Mouse (Mus musculus) layer of hippocampus, adult 18-20 months (tissue): ENCODE results near the gene 2610528A11Rik. TPM values are rescaled to one million over a fixed set of nuclear protein-coding genes. Genes with fewer than 3 reads are reported as not detected.

ENCODE experiments used
- DNase-seq, 2 experiments: peaks; one replicate each; pipeline ENCODE4 v3.0.0; 2022; ENCODE audit warnings: low spot score in 2 of 2
- total RNA-seq, 2 experiments: library from RNA; stranded (reverse); gene quantifications; 2 replicates each; pipeline ENCODE4 v1.2.3; 2021

Gene 2610528A11Rik
- total RNA-seq, 2 experiments from 2014 or later, result not detected

GRCm38 (mm10) chr14:37095556-37095955 is 18.3 kb downstream of the 2610528A11Rik start:
- no peak for DNase-seq

- no peak for DNase-seq
Observed at GRCm38 (mm10) chr14:37094436-37094835, 19.4 kb downstream of the 2610528A11Rik start.

DNA sequence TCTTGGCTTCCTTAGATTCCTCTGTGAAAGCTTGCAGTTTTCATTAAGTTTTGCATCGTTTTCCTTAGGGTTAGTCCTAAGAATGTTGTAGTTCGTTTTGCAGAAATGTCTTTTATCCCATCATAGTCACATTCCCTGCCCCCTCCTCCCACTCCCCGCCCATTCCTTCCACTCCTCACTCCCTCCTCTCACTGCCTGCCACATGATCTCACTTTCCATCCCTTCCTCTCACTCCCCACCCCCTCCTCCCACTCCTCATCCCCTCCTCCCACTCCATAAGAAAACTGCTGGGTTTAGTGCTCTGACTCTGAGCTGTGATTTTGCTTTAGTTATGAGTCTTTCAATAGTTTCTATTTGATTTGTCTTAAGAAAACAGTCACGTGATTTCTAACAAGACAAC is 30.1 kb downstream of the 2610528A11Rik start:
- DNase-seq, result no peak

- no peak for DNase-seq
Observed at GRCm38 (mm10) chr14:37080724-37081123, 33.1 kb downstream of the 2610528A11Rik start.

DNA sequence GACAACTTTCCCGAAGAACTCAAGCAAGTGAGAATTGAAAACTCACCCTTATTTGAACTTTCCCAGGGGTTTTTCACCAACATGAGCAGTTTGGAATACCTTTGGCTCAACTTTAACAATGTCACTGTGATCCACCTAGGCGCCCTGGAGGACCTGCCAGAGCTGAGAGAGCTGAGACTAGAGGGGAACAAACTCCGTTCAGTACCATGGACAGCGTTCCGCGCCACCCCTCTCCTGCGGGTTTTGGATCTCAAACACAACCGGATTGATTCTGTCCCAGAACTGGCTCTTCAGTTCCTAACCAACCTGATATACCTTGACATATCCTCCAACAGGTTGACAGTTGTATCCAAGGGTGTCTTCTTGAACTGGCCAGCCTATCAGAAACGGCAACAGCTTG is 45.3 kb downstream of the 2610528A11Rik start:
- DNase-seq, result no peak

GRCm38 (mm10) chr14:37067629-37068028 is 46.2 kb downstream of the 2610528A11Rik start, which contains the start of gene Lrit2:
TSS of gene Lrit2 (plus strand) at chr14:37067929.
- DNase-seq, result no peak

- DNase-seq, result peak; percentile 12 to 50
Observed at GRCm38 (mm10) chr14:37066636-37067035, 47.2 kb downstream of the 2610528A11Rik start.

DNA sequence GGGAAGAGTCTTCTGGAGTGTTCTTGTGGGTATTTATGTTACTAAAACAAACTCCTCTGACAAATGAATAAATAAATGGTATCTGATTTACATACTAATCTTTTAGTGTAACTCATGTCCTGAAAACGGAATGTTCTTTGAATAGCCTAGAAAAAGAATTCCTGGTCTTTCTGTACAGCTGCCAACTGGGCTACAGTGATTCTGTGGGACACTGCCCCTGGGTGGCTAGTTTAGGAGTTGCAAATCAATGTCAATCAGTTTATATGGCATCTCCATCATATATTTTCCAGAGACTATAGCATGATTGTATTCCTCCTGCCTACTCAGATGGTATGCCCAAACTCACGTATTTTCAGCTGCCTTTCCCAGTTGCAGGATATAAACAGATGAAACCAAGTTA is 49.0 kb downstream of the 2610528A11Rik start:
- no peak for DNase-seq

Other genes with a start within 250 kb of the 2610528A11Rik start
- 10 to 100 TPM; 77.7 to 82.8 TPM for gene Ccser2, start 145.2 kb downstream of the 2610528A11Rik start, total RNA-seq
- gene Rgr, start 65.1 kb downstream of the 2610528A11Rik start, total RNA-seq, result not detected
- gene Lrit1, start 59.2 kb downstream of the 2610528A11Rik start, total RNA-seq, result not detected
- gene Lrit2, start 46.1 kb downstream of the 2610528A11Rik start, total RNA-seq, result not detected
- gene Cdhr1, start 15.7 kb downstream of the 2610528A11Rik start, total RNA-seq, result 1 to 10 TPM; 6.4 to 10.0 TPM
- gene Ghitm, start 21.2 kb upstream of the 2610528A11Rik start, total RNA-seq, result 100 to 1,000 TPM; 427 to 437 TPM